Mouse (Mus musculus) retina, postnatal 7 days (tissue): ENCODE results near the gene 1700067K01Rik.

Experiments
- DNase-seq: peaks from one replicate; pipeline ENCODE4 v3.0.0-alpha.2; 2012; ENCODE audit warnings: low read depth, low spot score

1700067K01Rik gene

GRCm38 (mm10) chr8:84001281-84002000 lies at the start of gene 1700067K01Rik:
Gene 1700067K01Rik, plus strand, starts transcription at chr8:84001502.
- no peak for DNase-seq

GRCm38 (mm10) chr8:83954749-83955105 lies 46.6 kb upstream of the 1700067K01Rik start:
- no peak for DNase-seq

GRCm38 (mm10) chr8:83955106-83955957 lies 46.0 kb upstream of the 1700067K01Rik start, which contains the start of the genes Gm10644 and Asf1b:
Gene Gm10644, minus strand, starts transcription at chr8:83955205.
Gene Asf1b, plus strand, starts transcription at chr8:83955507.
- DNase-seq, result peak; percentile 99

GRCm38 (mm10) chr8:83955958-83956218 lies 45.4 kb upstream of the 1700067K01Rik start:
- DNase-seq, result no peak

- DNase-seq, result no peak
Measured at GRCm38 (mm10) chr8:83956789-83957188, 44.5 kb upstream of the 1700067K01Rik start.

- DNase-seq, result no peak
Measured at GRCm38 (mm10) chr8:83964015-83964765, 37.1 kb upstream of the 1700067K01Rik start.

- no peak for DNase-seq
Measured at GRCm38 (mm10) chr8:83967701-83968100, 33.6 kb upstream of the 1700067K01Rik start.

GRCm38 (mm10) chr8:83971121-83971520 lies 30.2 kb upstream of the 1700067K01Rik start:
- DNase-seq, result no peak

GRCm38 (mm10) chr8:83971661-83972060 lies 29.6 kb upstream of the 1700067K01Rik start:
- no peak for DNase-seq

- peak; percentile 96 for DNase-seq
Measured at GRCm38 (mm10) chr8:83972150-83973120, 28.9 kb upstream of the 1700067K01Rik start, which contains the start of gene Prkaca. Gene Prkaca, plus strand, starts transcription at chr8:83972993.

- DNase-seq, result peak; percentile 28
Measured at GRCm38 (mm10) chr8:83973161-83974031, 27.9 kb upstream of the 1700067K01Rik start.

- no peak for DNase-seq
Measured at GRCm38 (mm10) chr8:83974521-83974920, 26.8 kb upstream of the 1700067K01Rik start.

- no peak for DNase-seq
Measured at GRCm38 (mm10) chr8:83976101-83976630, 25.1 kb upstream of the 1700067K01Rik start.

GRCm38 (mm10) chr8:83976779-83977350 lies 24.4 kb upstream of the 1700067K01Rik start:
- no peak for DNase-seq

- no peak for DNase-seq
Measured at GRCm38 (mm10) chr8:83977646-83978045, 23.7 kb upstream of the 1700067K01Rik start.

- DNase-seq, result no peak
Measured at GRCm38 (mm10) chr8:83978200-83978599, 23.1 kb upstream of the 1700067K01Rik start.

GRCm38 (mm10) chr8:83980250-83980649 lies 21.1 kb upstream of the 1700067K01Rik start:
- DNase-seq, result no peak

- DNase-seq, result no peak
Measured at GRCm38 (mm10) chr8:83980845-83981244, 20.5 kb upstream of the 1700067K01Rik start.

GRCm38 (mm10) chr8:83981533-83981932 lies 19.8 kb upstream of the 1700067K01Rik start:
- DNase-seq, result no peak
